Mouse (Mus musculus) neural tube, embryonic 13.5 days (tissue): ENCODE measurements around the gene Gm21394. TPM values are rescaled to one million over a fixed set of nuclear protein-coding genes. Genes with fewer than 3 reads are reported as not detected.
"Not testable (repeated sequence)": the region's sequence is repeated elsewhere in the genome, so short reads cannot be mapped to it uniquely, and the experiment has no call there.

Experiments
- ATAC-seq: fragments of 200-750 bp; cut with Nextera tagmentation; 2 replicates; pipeline ENCODE4 v1.8.0; 2017; ENCODE audit warnings: low read depth, mild to moderate bottlenecking, moderate TSS enrichment, moderate library complexity
- H3K27ac ChIP-seq: fragments of 300-500 bp; sonication (generic); replicated peaks from 2 replicates; pipeline ENCODE4 v1.5.1; 2015; ENCODE audit warnings: moderate library complexity, mild to moderate bottlenecking, inconsistent platforms
- H3K27me3 ChIP-seq: fragments of 300-500 bp; sonication (generic); 2 replicates; pipeline ENCODE4 v1.6.1; 2015; ENCODE audit warnings: mild to moderate bottlenecking, inconsistent platforms
- H3K36me3 ChIP-seq: fragments of 300-500 bp; sonication (generic); 2 replicates; pipeline ENCODE4 v1.6.1; 2015; ENCODE audit warnings: mild to moderate bottlenecking, inconsistent platforms
- H3K4me1 ChIP-seq: fragments of 300-500 bp; sonication (generic); replicated peaks from 2 replicates; pipeline ENCODE4 v1.6.1; 2015; ENCODE audit warnings: inconsistent platforms
- H3K4me2 ChIP-seq: fragments of 300-500 bp; sonication (generic); 2 replicates; pipeline ENCODE4 v1.6.1; 2015; ENCODE audit warnings: inconsistent platforms, mild to moderate bottlenecking, moderate library complexity
- H3K4me3 ChIP-seq: fragments of 300-500 bp; sonication (generic); 2 replicates; pipeline ENCODE4 v1.5.1; 2015; ENCODE audit warnings: mild to moderate bottlenecking, inconsistent platforms
- H3K9ac ChIP-seq: fragments of 300-500 bp; sonication (generic); 2 replicates; pipeline ENCODE4 v1.6.1; 2015; ENCODE audit warnings: moderate library complexity, mild to moderate bottlenecking, inconsistent platforms
- H3K9me3 ChIP-seq: fragments of 300-500 bp; sonication (generic); 2 replicates; pipeline ENCODE4 v1.6.1; 2016; ENCODE audit warnings: inconsistent platforms
- WGBS: fragments of 180-500 bp; shearing (Covaris S2); methylation state at CpG from one replicate; pipeline ENCODE4 v1.1.7; 2015; 5-methylcytosine and 5-hydroxymethylcytosine counted together
- polyA plus RNA-seq: library from polyadenylated mRNA; unstranded; fragments of >200 nt; fragmentation: Nextera tagmentation; extraction: Ambion mirVana; gene quantifications from 2 replicates; pipeline ENCODE4 v1.2.1, GENCODE M21; 2015

Gm21394 gene
- not detected in 2 replicates for polyA plus RNA-seq

GRCm38 (mm10) chrY:84564807-84565206, at the start of gene Gm21394:
Gene Gm21394 (minus strand): TSS chrY:84564907.
- H3K9me3 ChIP-seq, H3K4me3 ChIP-seq, H3K27me3 ChIP-seq, ATAC-seq, H3K36me3 ChIP-seq, H3K4me1 ChIP-seq, H3K9ac ChIP-seq, H3K27ac ChIP-seq, H3K4me2 ChIP-seq: not testable (repeated sequence)
- no CpG with 5 or more reads among the region's 4 CpGs for WGBS

Other genes starting within 250 kb of the Gm21394 start
- not detected in 2 replicates for gene Gm21409, start 181.8 kb upstream of the Gm21394 start, polyA plus RNA-seq